Mouse (Mus musculus): ENCODE measurements around the gene Zfp184.
A peak's percentile ranks its signal among the peaks of the same experiment; 100 is the strongest.
"Not testable (repeated sequence)": the region's sequence is repeated elsewhere in the genome, so short reads cannot be mapped to it uniquely, and the experiment has no call there.

Gene Zfp184

DNA sequence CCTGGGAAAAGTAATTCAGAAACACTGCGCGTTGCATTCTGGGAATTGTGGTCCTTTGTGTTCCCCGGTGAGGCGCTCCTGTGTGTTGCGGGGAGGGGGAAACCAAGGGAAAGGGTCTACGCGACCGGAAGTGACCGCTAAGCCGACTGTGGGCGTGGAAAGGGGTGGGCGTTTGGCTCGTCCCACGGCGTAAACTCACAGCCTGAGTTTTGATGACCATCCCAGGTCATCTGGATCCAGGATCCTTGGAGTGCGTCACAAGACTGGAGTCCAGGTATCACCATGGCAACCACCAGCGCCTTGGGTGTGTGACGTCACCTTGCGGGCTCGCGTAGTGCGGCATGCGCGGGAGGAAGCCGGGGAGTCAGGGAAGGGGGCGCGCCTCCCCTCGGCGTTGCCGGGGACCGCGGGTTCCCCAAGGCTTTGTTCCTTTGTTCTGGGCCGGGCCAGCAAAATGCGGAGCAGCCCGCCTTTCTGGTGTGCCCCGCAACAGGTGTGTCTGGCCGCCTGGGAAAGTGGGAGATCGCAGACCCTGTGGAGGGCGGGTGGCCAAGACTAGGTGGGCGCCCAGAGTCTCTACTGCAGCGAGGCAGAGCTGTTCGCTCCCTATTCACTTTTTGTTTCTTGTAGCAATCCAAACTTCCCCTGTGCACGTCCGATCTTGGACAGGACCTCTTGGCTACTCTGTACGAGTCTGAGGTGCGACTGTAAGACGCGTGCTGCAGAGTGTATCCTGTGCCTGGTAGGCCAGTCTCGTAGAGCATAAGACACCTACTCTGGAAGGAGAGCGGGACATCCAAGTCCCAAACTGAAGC, at the start of gene Zfp184:
TSS of gene Zfp184 (plus strand) at position 169 of the 815 bp plus-strand sequence.
- DNase-seq (ENCODE audit: low read depth, low spot score), result peak; percentile 94

GRCm38 (mm10) chr13:21896549-21897244, 48.2 kb upstream of the Zfp184 start:
- DNase-seq (ENCODE audit: low read depth, low spot score), result peak; percentile 82

- DNase-seq (ENCODE audit: low read depth, low spot score), result no peak
Observed at GRCm38 (mm10) chr13:21897245-21897634, 47.7 kb upstream of the Zfp184 start.

DNA sequence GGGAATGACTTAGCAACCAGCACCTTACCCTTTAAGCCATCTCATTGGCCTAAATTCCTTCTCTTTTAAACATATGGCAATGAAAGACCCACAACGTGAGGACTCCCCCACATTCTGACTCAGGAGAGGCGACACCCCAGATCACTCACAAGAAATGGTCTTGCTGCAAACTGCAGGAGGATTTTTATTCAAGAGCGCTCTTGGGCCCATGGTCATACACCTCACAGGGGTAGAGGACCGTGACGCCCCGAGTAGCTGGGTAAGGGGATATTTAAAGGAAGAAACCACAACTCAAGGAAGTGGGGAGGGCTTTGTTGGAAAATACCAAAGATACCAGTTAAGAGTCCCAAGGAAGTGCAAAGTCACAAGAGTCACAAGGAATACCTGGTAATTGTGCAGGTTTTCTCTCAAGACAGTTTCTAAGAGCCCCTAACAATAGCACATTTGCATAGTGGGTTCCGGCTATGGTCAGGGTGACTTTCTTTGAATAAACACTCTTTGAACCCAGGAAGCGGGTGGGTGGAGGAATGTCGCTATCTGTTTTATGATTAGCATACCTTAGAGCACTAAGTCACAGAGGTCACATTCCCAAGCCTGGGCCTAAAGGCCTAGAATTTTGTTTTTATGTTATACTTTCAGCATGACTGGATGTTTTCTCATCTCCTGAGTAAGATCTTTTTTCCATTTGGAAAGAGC, 43.9 kb upstream of the Zfp184 start:
- DNase-seq (ENCODE audit: low read depth, low spot score), result not testable (repeated sequence)

DNA sequence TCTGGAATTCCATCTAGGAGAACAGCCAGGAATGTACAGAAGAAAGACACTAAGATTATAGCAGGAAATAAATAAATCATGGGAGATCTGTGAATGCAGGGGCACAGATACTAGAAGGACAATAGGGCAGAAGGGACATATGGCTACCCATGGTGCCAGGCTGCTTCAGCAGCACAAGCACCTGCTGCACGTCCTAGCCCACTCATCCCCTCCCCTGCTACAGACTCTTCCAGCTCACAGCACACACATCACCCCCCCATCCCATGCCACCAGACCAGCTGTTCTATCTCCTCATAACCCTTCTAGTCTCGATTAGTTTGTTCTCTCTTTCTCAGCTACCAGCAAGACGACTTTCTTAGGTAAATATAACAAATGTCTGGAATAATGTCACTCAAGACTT, 41.4 kb upstream of the Zfp184 start:
- DNase-seq (ENCODE audit: low read depth, low spot score), result no peak

DNA sequence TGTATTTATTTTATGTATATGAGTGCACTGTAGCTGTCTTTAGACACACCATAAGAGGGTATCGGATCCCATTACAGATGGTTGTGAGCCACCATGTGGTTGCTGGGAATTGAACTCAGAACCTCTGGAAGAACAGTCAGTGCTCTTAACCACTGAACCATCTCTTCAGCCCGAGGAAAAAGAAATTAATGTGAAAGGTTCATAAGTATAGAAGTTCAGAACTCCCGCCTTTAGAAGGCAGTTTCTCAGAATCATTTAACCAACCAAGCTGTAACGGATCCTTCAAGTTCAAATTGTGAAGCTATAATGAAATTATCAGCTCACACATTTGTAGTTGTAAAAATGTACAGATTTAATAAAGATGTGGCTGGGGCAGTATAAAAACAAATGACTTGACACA, 40.8 kb upstream of the Zfp184 start:
- DNase-seq (ENCODE audit: low read depth, low spot score), result not testable (repeated sequence)

DNA sequence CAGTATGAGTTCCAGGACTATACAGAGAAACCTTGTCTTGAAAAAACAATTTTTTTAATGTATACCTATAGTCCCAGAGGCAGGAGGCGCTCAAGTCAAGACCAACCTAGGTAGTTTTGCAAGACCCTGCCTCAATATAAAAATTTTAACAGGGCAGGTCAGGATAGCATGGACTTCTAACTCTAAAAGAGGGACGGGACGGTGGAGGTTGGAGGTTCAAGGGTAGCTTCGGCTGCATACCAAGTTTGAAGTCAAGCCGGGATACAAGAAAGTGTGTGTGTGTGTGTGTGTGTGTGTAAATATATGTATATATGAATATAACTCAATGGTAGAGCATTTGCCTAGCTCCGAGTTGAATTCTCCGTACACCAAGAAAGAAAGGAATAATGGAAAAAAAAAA, 38.6 kb upstream of the Zfp184 start:
- DNase-seq (ENCODE audit: low read depth, low spot score), result no peak

DNA sequence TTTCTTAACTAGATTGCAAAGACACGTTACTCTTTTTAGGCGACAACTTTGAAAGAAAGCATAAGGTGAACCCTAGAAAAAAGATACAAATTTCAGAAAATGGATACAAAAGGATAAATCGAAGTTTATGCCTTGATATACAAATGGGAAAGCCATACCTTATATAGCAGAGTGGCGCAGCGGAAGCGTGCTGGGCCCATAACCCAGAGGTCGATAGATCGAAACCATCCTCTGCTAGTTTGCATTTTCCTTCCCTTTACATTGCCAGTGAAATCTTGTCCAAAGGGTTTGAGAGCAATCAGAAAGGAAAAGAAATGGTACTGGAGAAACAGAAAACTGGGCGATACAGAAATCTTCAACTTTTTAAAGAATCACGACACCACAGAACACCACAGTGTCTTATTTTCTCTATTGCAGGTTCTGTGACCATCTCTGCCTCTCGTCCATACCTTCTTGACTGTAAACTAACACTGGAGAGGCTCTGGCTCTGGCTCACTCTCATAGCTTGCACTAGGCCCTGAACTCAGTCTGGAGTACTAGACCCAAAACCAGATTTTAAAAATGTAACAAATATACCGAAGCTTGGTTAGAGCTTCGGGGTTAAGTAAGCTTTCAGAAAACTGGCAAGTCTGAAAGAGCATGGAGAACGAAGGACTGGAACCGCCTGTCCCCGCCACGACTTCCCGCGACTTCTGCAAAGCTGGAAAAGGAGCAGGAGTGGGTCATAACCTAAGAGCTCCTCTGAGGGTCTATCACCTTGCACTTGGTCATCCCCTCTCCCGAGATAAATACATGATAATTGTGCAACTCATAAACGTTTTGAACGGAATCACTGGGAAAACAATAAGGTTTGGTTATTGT, 37.7 kb upstream of the Zfp184 start:
- no peak for DNase-seq (ENCODE audit: low read depth, low spot score)

DNA sequence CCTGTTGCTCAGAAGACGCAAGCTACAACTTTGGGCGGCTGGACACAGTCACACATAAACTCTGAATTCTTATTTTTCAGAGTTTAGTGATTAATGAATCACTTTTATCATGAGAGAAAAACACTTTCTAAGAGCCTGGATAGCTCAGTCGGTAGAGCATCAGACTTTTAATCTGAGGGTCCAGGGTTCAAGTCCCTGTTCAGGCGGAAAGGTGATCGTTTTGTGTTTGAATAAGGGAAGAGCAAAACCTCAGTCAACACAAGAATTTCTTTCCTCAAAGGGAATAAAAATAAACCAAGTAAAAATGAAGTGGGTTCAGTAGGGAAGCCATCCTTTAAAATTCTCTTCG, 37.1 kb upstream of the Zfp184 start:
- DNase-seq (ENCODE audit: low read depth, low spot score), result not testable (repeated sequence)

- no peak for DNase-seq (ENCODE audit: low read depth, low spot score)
Observed at GRCm38 (mm10) chr13:21910735-21911134, 34.2 kb upstream of the Zfp184 start.

DNA sequence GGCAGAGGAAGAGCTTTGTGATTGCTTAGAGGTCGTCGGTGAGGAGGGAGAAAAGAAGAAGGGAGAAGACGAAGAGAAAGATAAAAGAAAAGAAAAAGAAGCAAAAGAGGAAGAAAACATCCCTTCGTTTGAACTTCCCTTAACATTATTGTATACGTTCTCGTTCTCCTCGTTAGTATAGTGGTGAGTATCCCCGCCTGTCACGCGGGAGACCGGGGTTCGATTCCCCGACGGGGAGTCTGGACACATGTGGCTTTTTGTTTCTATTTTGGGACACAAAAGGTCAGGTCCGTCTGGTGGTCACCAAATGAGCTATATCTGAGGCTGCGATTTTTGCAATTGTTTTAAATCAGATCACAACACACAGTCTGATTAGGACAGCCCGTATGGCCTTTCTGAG, 33.7 kb upstream of the Zfp184 start:
- no peak for DNase-seq (ENCODE audit: low read depth, low spot score)

- DNase-seq (ENCODE audit: low read depth, low spot score), result no peak
Observed at GRCm38 (mm10) chr13:21913854-21914253, 31.0 kb upstream of the Zfp184 start.

DNA sequence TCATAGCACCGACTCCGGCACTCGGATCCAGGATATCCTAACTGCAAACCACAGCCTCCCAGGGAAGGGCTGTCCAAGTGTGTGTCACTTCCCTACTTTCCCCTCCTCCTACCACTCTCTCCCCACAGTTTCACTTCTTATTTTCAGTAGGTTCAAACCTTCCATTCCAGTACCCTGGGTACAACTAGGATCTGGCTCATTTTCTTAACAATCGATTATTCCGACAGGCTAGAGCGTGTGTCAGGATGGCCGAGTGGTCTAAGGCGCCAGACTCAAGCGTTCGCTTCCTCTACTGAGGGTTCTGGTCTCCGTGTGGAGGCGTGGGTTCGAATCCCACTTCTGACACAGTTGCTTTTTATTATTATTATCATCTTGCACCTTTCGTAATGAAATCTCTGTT, 30.3 kb upstream of the Zfp184 start:
- no peak for DNase-seq (ENCODE audit: low read depth, low spot score)

- no peak for DNase-seq (ENCODE audit: low read depth, low spot score)
Observed at GRCm38 (mm10) chr13:21915487-21915886, 29.4 kb upstream of the Zfp184 start.

GRCm38 (mm10) chr13:21916056-21916455, 28.8 kb upstream of the Zfp184 start:
- DNase-seq (ENCODE audit: low read depth, low spot score), result no peak

DNA sequence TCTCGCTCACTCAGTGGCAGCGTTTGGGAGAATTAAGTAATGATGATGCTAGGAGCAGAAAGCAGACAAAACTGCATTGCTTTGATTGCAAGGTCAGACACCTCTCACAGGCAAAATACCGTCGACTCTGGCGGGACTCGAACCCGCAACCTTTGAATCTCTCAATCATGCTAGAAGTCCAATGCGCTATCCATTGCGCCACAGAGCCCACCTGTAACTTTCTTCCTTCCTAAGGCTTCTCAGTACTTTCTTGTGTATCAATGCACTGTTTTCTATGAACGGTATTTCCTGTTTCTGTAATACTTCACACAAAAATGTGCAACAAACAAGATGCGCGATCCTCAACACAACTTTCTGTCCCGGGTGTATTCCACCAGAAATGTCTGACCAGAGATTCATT, 27.9 kb upstream of the Zfp184 start:
- no peak for DNase-seq (ENCODE audit: low read depth, low spot score)

DNA sequence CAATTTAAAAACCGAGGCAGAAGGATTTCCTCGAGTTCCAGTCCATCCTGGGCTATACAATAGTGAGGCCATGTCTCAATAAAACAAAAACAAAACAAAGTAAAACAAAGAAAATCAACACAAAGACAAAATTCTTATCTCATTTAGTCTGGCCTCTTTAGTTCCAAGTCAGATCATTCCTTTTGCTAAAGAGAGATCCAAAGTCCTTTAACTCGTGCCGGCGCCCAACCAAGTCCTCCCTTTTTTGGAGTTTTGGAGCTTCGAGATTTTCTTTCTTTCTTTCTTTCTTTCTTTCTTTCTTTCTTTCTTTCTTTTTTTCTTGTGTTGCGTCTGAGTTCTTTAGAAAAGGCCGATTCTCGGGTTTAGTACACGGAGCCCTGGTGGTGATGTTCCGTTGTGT, 27.4 kb upstream of the Zfp184 start:
- no peak for DNase-seq (ENCODE audit: low read depth, low spot score)

DNA sequence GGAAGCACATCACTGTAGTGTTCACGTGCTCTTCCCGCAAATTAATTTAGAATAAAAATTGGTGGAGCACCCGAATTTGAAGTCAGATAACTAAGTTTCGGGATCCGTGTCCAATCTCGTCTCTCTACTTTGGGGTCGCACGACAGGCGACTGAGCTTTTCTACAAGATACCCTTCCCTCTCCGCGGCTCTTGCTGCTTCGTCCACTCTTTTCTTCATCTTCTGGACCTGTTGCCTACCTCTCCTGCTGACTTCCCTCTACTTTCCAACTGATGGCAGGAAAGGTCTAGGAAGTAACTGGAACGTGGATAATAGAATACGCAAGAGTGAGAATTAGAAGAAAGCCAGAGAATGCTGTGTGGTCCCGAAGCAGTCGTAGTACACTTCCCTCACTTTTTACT, 26.9 kb upstream of the Zfp184 start:
- DNase-seq (ENCODE audit: low read depth, low spot score), result no peak

- DNase-seq (ENCODE audit: low read depth, low spot score), result peak; percentile 84
Observed at GRCm38 (mm10) chr13:21918570-21919419, 26.1 kb upstream of the Zfp184 start.

GRCm38 (mm10) chr13:21919836-21920431, 25.0 kb upstream of the Zfp184 start:
- DNase-seq (ENCODE audit: low read depth, low spot score), result no peak
